Mouse (Mus musculus) olfactory bulb, adult 2 months (tissue): ENCODE measurements around the gene Cd2bp2.

ENCODE experiments used
- CTCF ChIP-seq: fragments of 200-500 bp; IDR thresholded peaks from 2 replicates; pipeline ENCODE4 v1.5.1; 2012; ENCODE audit warnings: low read depth, mild to moderate bottlenecking, low read length, moderate library complexity; ENCODE audit not compliant: insufficient read depth
- POLR2A ChIP-seq: fragments of 200-500 bp; IDR thresholded peaks from 2 replicates; pipeline ENCODE4 v1.6.1; 2012; ENCODE audit warnings: mild to moderate bottlenecking, low read depth, low read length, moderate library complexity; ENCODE audit not compliant: insufficient read depth

DNA sequence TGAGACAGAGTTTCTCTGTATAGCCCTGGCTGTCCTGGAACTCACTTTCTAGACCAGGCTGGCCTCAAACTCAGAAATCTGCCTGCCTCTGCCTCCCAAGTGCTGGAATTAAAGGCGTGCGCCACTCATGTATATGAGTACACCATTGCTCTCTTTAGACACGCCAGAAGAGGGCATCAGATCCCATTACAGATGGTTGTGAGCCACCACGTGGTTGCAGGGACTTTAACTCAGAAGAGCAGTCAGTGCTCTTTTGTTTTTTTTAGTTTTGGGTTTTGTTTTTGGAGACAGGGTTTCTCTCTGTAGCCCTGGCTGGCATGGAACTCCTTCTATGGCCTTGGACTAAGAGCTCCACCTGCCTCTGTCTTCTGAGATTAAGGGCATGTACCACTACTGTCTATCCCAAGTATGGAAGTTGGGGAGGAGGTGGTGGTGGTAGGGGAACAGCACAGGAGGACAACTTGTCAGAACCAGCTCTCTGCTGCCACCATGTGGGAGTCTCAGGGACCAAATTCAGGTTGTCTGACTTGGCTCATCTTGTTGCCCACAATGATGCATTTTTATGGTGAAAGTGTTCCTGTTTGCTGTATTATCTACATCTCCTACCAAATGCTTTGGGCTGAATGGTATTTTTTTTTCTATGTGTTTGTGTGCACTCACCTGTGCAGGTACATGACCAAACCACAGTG, 32.9 kb upstream of the Cd2bp2 start:
- TF ChIP-seq CTCF (0 out of 2 replicates have a peak, but pooled peaks have one; percentile 26), POLR2A (no peak)
